Mouse (Mus musculus): ENCODE data around the gene Atp1a2. TPM values are rescaled to one million over a fixed set of nuclear protein-coding genes. Genes with fewer than 3 reads are reported as not detected.
A peak's percentile ranks its signal among the peaks of the same experiment; 100 is the strongest.

The Atp1a2 gene
- polyA plus RNA-seq, 1 experiment from 2014 or later, result 7.5 TPM

GRCm38 (mm10) chr1:172311248-172311906 lies 13.5 kb upstream of the Atp1a2 start:
- H3K4me2 ChIP-seq (ENCODE audit: low read depth, low read length), result peak overlapping the region; percentile 94
- H3K4me1 ChIP-seq (ENCODE audit: control insufficient read depth, insufficient read depth, low read length), result peaks cover 25% of the 10 kb centered on the region
- peak; percentile 63 for ATAC-seq (ENCODE audit: insufficient read depth, low FRiP score)
- H3K9ac ChIP-seq (ENCODE audit: low read length), result peak overlapping the region; percentile 81
- H3K27ac ChIP-seq (ENCODE audit: low read length), result peak overlapping the region; percentile 98
- WGBS, result 3% methylated on average over 23 of the region's 23 CpGs
- H3K27me3 ChIP-seq (ENCODE audit: control insufficient read depth, insufficient read depth, low read length), result no peaks in the 10 kb centered on the region
- H3K4me3 ChIP-seq (replicated peaks; ENCODE audit: low read length), result peak overlapping the region; percentile 71
- no peaks in the 10 kb centered on the region for H3K36me3 ChIP-seq (ENCODE audit: control insufficient read depth, insufficient read depth, low read length)
- no peaks in the 10 kb centered on the region for H3K9me3 ChIP-seq (replicated peaks; ENCODE audit: control insufficient read depth, low read length)

- H3K9me3 ChIP-seq (replicated peaks; ENCODE audit: control insufficient read depth, low read length), result no peaks in the 10 kb centered on the region
- peak overlapping the region; percentile 41 for H3K4me3 ChIP-seq (replicated peaks; ENCODE audit: low read length)
- H3K9ac ChIP-seq (ENCODE audit: low read length), result peak overlapping the region; percentile 76
- H3K27me3 ChIP-seq (ENCODE audit: control insufficient read depth, insufficient read depth, low read length), result no peaks in the 10 kb centered on the region
- no peaks in the 10 kb centered on the region for H3K36me3 ChIP-seq (ENCODE audit: control insufficient read depth, insufficient read depth, low read length)
- peak overlapping the region; percentile 98 for H3K27ac ChIP-seq (ENCODE audit: low read length)
- peaks cover 25% of the 10 kb centered on the region for H3K4me1 ChIP-seq (ENCODE audit: control insufficient read depth, insufficient read depth, low read length)
- ATAC-seq (ENCODE audit: insufficient read depth, low FRiP score), result peak; percentile 61
- peak overlapping the region; percentile 81 for H3K4me2 ChIP-seq (ENCODE audit: low read depth, low read length)
- WGBS, result 2% methylated on average over 14 of the region's 14 CpGs
Measured at GRCm38 (mm10) chr1:172309699-172310398, 12.0 kb upstream of the Atp1a2 start.

- Histone ChIP-seq H3K4me2 (ENCODE audit: low read depth, low read length) (no peak overlapping the region), H3K36me3 (ENCODE audit: control insufficient read depth, insufficient read depth, low read length) (no peaks in the 10 kb centered on the region), H3K9ac (ENCODE audit: low read length) (peak overlapping the region; percentile 27; the same call in 1 of the 2 replicates), H3K27ac (ENCODE audit: low read length) (peak overlapping the region; percentile 74), H3K4me1 (ENCODE audit: control insufficient read depth, insufficient read depth, low read length) (peaks cover 24% of the 10 kb centered on the region), H3K27me3 (ENCODE audit: control insufficient read depth, insufficient read depth, low read length) (no peaks in the 10 kb centered on the region), H3K4me3 (replicated peaks; ENCODE audit: low read length) (no peak overlapping the region), H3K9me3 (replicated peaks; ENCODE audit: control insufficient read depth, low read length) (no peaks in the 10 kb centered on the region)
- WGBS, result 89% methylated on average over 1 of the region's 1 CpGs
- no peak for ATAC-seq (ENCODE audit: insufficient read depth, low FRiP score)
Measured at GRCm38 (mm10) chr1:172308409-172308808, 10.5 kb upstream of the Atp1a2 start.

GRCm38 (mm10) chr1:172307936-172308335 lies 10.1 kb upstream of the Atp1a2 start:
- 50% methylated on average over 10 of the region's 10 CpGs for WGBS
- peak overlapping the region; percentile 27; the same call in 1 of the 2 replicates for H3K9ac ChIP-seq (ENCODE audit: low read length)
- peak; percentile 59 for ATAC-seq (ENCODE audit: insufficient read depth, low FRiP score)

GRCm38 (mm10) chr1:172306885-172307284 lies 9.0 kb upstream of the Atp1a2 start:
- H3K9me3 ChIP-seq (replicated peaks; ENCODE audit: control insufficient read depth, low read length), result no peaks in the 10 kb centered on the region
- no peaks in the 10 kb centered on the region for H3K36me3 ChIP-seq (ENCODE audit: control insufficient read depth, insufficient read depth, low read length)
- no peaks in the 10 kb centered on the region for H3K27me3 ChIP-seq (ENCODE audit: control insufficient read depth, insufficient read depth, low read length)
- WGBS, result 75% methylated on average over 6 of the region's 6 CpGs
- no peak for ATAC-seq (ENCODE audit: insufficient read depth, low FRiP score)
- H3K4me2 ChIP-seq (ENCODE audit: low read depth, low read length), result no peak overlapping the region
- H3K9ac ChIP-seq (ENCODE audit: low read length), result peak overlapping the region; percentile 43; the same call in 1 of the 2 replicates
- H3K4me3 ChIP-seq (replicated peaks; ENCODE audit: low read length), result no peak overlapping the region
- peak overlapping the region; percentile 74; the same call in 1 of the 2 replicates for H3K27ac ChIP-seq (ENCODE audit: low read length)
- H3K4me1 ChIP-seq (ENCODE audit: control insufficient read depth, insufficient read depth, low read length), result peaks cover 24% of the 10 kb centered on the region

More at GRCm38 (mm10) chr1:172307936-172308335, 10.1 kb upstream of the Atp1a2 start:
- Histone ChIP-seq H3K4me2 (ENCODE audit: low read depth, low read length) (no peak overlapping the region), H3K27ac (ENCODE audit: low read length) (peak overlapping the region; percentile 74), H3K4me3 (replicated peaks; ENCODE audit: low read length) (no peak overlapping the region), H3K27me3 (ENCODE audit: control insufficient read depth, insufficient read depth, low read length) (no peaks in the 10 kb centered on the region), H3K36me3 (ENCODE audit: control insufficient read depth, insufficient read depth, low read length) (no peaks in the 10 kb centered on the region), H3K4me1 (ENCODE audit: control insufficient read depth, insufficient read depth, low read length) (peaks cover 21% of the 10 kb centered on the region), H3K9me3 (replicated peaks; ENCODE audit: control insufficient read depth, low read length) (no peaks in the 10 kb centered on the region)

GRCm38 (mm10) chr1:172306196-172306595 lies 8.3 kb upstream of the Atp1a2 start:
- 68% methylated on average over 4 of the region's 4 CpGs for WGBS
- Histone ChIP-seq H3K4me1 (ENCODE audit: control insufficient read depth, insufficient read depth, low read length) (peaks cover 23% of the 10 kb centered on the region), H3K9ac (ENCODE audit: low read length) (no peak overlapping the region), H3K4me3 (replicated peaks; ENCODE audit: low read length) (no peak overlapping the region), H3K4me2 (ENCODE audit: low read depth, low read length) (no peak overlapping the region), H3K27me3 (ENCODE audit: control insufficient read depth, insufficient read depth, low read length) (no peaks in the 10 kb centered on the region), H3K9me3 (replicated peaks; ENCODE audit: control insufficient read depth, low read length) (no peaks in the 10 kb centered on the region), H3K36me3 (ENCODE audit: control insufficient read depth, insufficient read depth, low read length) (no peaks in the 10 kb centered on the region), H3K27ac (ENCODE audit: low read length) (no peak overlapping the region)
- no peak for ATAC-seq (ENCODE audit: insufficient read depth, low FRiP score)

- Histone ChIP-seq H3K4me1 (ENCODE audit: control insufficient read depth, insufficient read depth, low read length) (peaks cover 19% of the 10 kb centered on the region), H3K27ac (ENCODE audit: low read length) (no peak overlapping the region), H3K4me2 (ENCODE audit: low read depth, low read length) (no peak overlapping the region), H3K9me3 (replicated peaks; ENCODE audit: control insufficient read depth, low read length) (no peaks in the 10 kb centered on the region), H3K36me3 (ENCODE audit: control insufficient read depth, insufficient read depth, low read length) (no peaks in the 10 kb centered on the region), H3K9ac (ENCODE audit: low read length) (no peak overlapping the region), H3K4me3 (replicated peaks; ENCODE audit: low read length) (no peak overlapping the region), H3K27me3 (ENCODE audit: control insufficient read depth, insufficient read depth, low read length) (no peaks in the 10 kb centered on the region)
- no peak for ATAC-seq (ENCODE audit: insufficient read depth, low FRiP score)
- 80% methylated on average over 3 of the region's 3 CpGs for WGBS
Measured at GRCm38 (mm10) chr1:172305635-172306034, 7.8 kb upstream of the Atp1a2 start.

GRCm38 (mm10) chr1:172305153-172305552 lies 7.3 kb upstream of the Atp1a2 start:
- whole genome bisulfite sequencing, result 89% methylated on average over 2 of the region's 2 CpGs

GRCm38 (mm10) chr1:172304443-172304842 lies 6.6 kb upstream of the Atp1a2 start:
- H3K27ac ChIP-seq (ENCODE audit: low read length), result no peak overlapping the region
- no peaks in the 10 kb centered on the region for H3K9me3 ChIP-seq (replicated peaks; ENCODE audit: control insufficient read depth, low read length)
- ATAC-seq (ENCODE audit: insufficient read depth, low FRiP score), result no peak
- no peaks in the 10 kb centered on the region for H3K36me3 ChIP-seq (ENCODE audit: control insufficient read depth, insufficient read depth, low read length)
- H3K4me3 ChIP-seq (replicated peaks; ENCODE audit: low read length), result no peak overlapping the region
- H3K9ac ChIP-seq (ENCODE audit: low read length), result no peak overlapping the region
- no peak overlapping the region for H3K4me2 ChIP-seq (ENCODE audit: low read depth, low read length)
- peaks cover 14% of the 10 kb centered on the region for H3K4me1 ChIP-seq (ENCODE audit: control insufficient read depth, insufficient read depth, low read length)
- H3K27me3 ChIP-seq (ENCODE audit: control insufficient read depth, insufficient read depth, low read length), result no peaks in the 10 kb centered on the region
- 55% methylated on average over 6 of the region's 6 CpGs for WGBS

More at GRCm38 (mm10) chr1:172305153-172305552, 7.3 kb upstream of the Atp1a2 start:
- Histone ChIP-seq H3K9me3 (replicated peaks; ENCODE audit: control insufficient read depth, low read length) (no peaks in the 10 kb centered on the region), H3K27ac (ENCODE audit: low read length) (no peak overlapping the region), H3K36me3 (ENCODE audit: control insufficient read depth, insufficient read depth, low read length) (no peaks in the 10 kb centered on the region), H3K9ac (ENCODE audit: low read length) (no peak overlapping the region), H3K4me1 (ENCODE audit: control insufficient read depth, insufficient read depth, low read length) (peaks cover 19% of the 10 kb centered on the region), H3K4me3 (replicated peaks; ENCODE audit: low read length) (no peak overlapping the region), H3K4me2 (ENCODE audit: low read depth, low read length) (no peak overlapping the region), H3K27me3 (ENCODE audit: control insufficient read depth, insufficient read depth, low read length) (no peaks in the 10 kb centered on the region)
- no peak for ATAC-seq (ENCODE audit: insufficient read depth, low FRiP score)
